ENCODE assay signal across 12 mouse cellular contexts in genomic region chr15:25459901-25460300, GRCm38 (mm10). TPM values are rescaled to one million over a fixed set of nuclear protein-coding genes. Genes with fewer than 3 reads are reported as not detected.
A peak's percentile ranks its signal among the peaks of the same experiment; 100 is the strongest.
DNase-seq lines count a peak whose midpoint lies in the region; ATAC-seq and TF ChIP-seq lines count a peak whose summit lies in the region.
"Had no signal": no experiment of that assay in that cellular context is flagged by ENCODE, and none has a peak within 500 bp of the region (broad histone marks: within the 10 kb centered on the region; RNA-seq: fewer than 3 reads in every experiment).

No protein-coding gene starts in this region.

- no peak for ATAC-seq in intestine, embryonic 14.5 days (replicated peaks; ENCODE audit: low FRiP score, low TSS enrichment, low read depth)
- ATAC-seq in intestine, postnatal 0 days, result no peak
- no peak for ATAC-seq in midbrain, embryonic 11.5 days (ENCODE audit: low FRiP score)
- ATAC-seq in heart, postnatal 0 days (ENCODE audit: insufficient read depth, low read depth), result no peak
- ATAC-seq: activated CD4-positive, CD25-positive, alpha-beta regulatory T cell, adult 4 months; forebrain, embryonic 15.5 days; midbrain, embryonic 16.5 days had no signal

- DNase-seq in intestine, embryonic 14.5 days (ENCODE audit: low spot score), result no peak
- peak; percentile 65 for DNase-seq in midbrain, embryonic 11.5 days (ENCODE audit: low spot score, missing footprints)
- no peak for DNase-seq in midbrain, embryonic 10.5 days (ENCODE audit: low spot score)
- DNase-seq in heart, postnatal 0 days (ENCODE audit: low spot score), result peak; percentile 43
- peak; percentile 32 for DNase-seq in yolk sac, embryonic 10.5 days (ENCODE audit: low spot score)
- DNase-seq in cerebellum, postnatal 4 days (ENCODE audit: low spot score in 2 of 2), result no peak
- DNase-seq: liver, embryonic 13.5 days; right cerebral cortex, postnatal 25 days had no signal

- TF ChIP-seq CTCF in intestine, postnatal 0 days (IDR thresholded peaks at IDR 0.05; ENCODE audit: low read depth), result no peak
- no peak for TF ChIP-seq CTCF in heart, postnatal 0 days (IDR thresholded peaks at IDR 0.05; ENCODE audit: low read depth)

- H3K4me1 ChIP-seq in intestine, embryonic 14.5 days (replicated peaks; ENCODE audit: control insufficient read depth, insufficient read depth, low read length), result peaks cover 13% of the 10 kb centered on the region
- no peaks in the 10 kb centered on the region; the same call in 1 of the 2 replicates for H3K4me1 ChIP-seq in intestine, postnatal 0 days (replicated peaks; ENCODE audit: control insufficient read depth, insufficient read depth, low read length)
- H3K4me1 ChIP-seq in midbrain, embryonic 11.5 days (ENCODE audit: control insufficient read depth, insufficient read depth, low read length), result 0 out of 2 replicates have a peak, but pooled peaks cover 2% of the 10 kb centered on the region
- peaks cover 12% of the 10 kb centered on the region for H3K4me1 ChIP-seq in midbrain, embryonic 10.5 days
- H3K4me1 ChIP-seq in heart, postnatal 0 days (ENCODE audit: control insufficient read depth, insufficient read depth), result 0 out of 2 replicates have a peak, but pooled peaks cover 4% of the 10 kb centered on the region

- no peak overlapping the region for H3K4me3 ChIP-seq in intestine, embryonic 14.5 days (ENCODE audit: low read depth, low read length)
- no peak overlapping the region for H3K4me3 ChIP-seq in intestine, postnatal 0 days (ENCODE audit: low read depth, low read length)
- no peak overlapping the region for H3K4me3 ChIP-seq in midbrain, embryonic 11.5 days (ENCODE audit: low read depth, low read length)
- no peak overlapping the region for H3K4me3 ChIP-seq in midbrain, embryonic 10.5 days
- H3K4me3 ChIP-seq in heart, postnatal 0 days (ENCODE audit: low read depth, low read length), result no peak overlapping the region
- H3K4me3 ChIP-seq: forebrain, embryonic 15.5 days; liver, embryonic 13.5 days had no signal

- no peaks in the 10 kb centered on the region for H3K27me3 ChIP-seq in intestine, embryonic 14.5 days (replicated peaks; ENCODE audit: control insufficient read depth, insufficient read depth, low read length)
- H3K27me3 ChIP-seq in intestine, postnatal 0 days (replicated peaks; ENCODE audit: control insufficient read depth, insufficient read depth, low read length), result no peaks in the 10 kb centered on the region
- H3K27me3 ChIP-seq in midbrain, embryonic 11.5 days (ENCODE audit: control insufficient read depth, insufficient read depth, low read length), result no peaks in the 10 kb centered on the region
- peaks cover 4% of the 10 kb centered on the region; the same call in 1 of the 2 replicates for H3K27me3 ChIP-seq in midbrain, embryonic 10.5 days (ENCODE audit: low read depth, poor library complexity, severe bottlenecking)
- H3K27me3 ChIP-seq in heart, postnatal 0 days (ENCODE audit: control insufficient read depth, insufficient read depth, low read length), result no peaks in the 10 kb centered on the region
- H3K27me3 ChIP-seq: liver, embryonic 13.5 days had no signal

- H3K9me3 ChIP-seq in intestine, embryonic 14.5 days (ENCODE audit: control insufficient read depth, low read length), result no peaks in the 10 kb centered on the region
- no peaks in the 10 kb centered on the region for H3K9me3 ChIP-seq in intestine, postnatal 0 days (ENCODE audit: control insufficient read depth)
- no peaks in the 10 kb centered on the region for H3K9me3 ChIP-seq in midbrain, embryonic 11.5 days (ENCODE audit: control insufficient read depth, low read length)
- H3K9me3 ChIP-seq in midbrain, embryonic 10.5 days (replicated peaks), result no peaks in the 10 kb centered on the region
- H3K9me3 ChIP-seq in heart, postnatal 0 days (replicated peaks; ENCODE audit: control insufficient read depth, low read length), result no peaks in the 10 kb centered on the region
- H3K9me3 ChIP-seq: forebrain, embryonic 15.5 days; liver, embryonic 13.5 days had no signal

- no peak overlapping the region for H3K9ac ChIP-seq in intestine, embryonic 14.5 days (ENCODE audit: low read length)
- no peak overlapping the region for H3K9ac ChIP-seq in intestine, postnatal 0 days (ENCODE audit: low read depth, low read length)
- H3K9ac ChIP-seq in midbrain, embryonic 11.5 days (ENCODE audit: low read length), result no peak overlapping the region
- H3K9ac ChIP-seq in heart, postnatal 0 days (replicated peaks; ENCODE audit: low read depth, low read length), result no peak overlapping the region
- H3K9ac ChIP-seq: forebrain, embryonic 15.5 days; liver, embryonic 13.5 days had no signal

- TF ChIP-seq EP300 in heart, postnatal 0 days (IDR thresholded peaks at IDR 0.05; ENCODE audit: low read depth), result peak; percentile 61; the same call in 1 of the 2 replicates

- 18% methylated on average over 7 of the region's 7 CpGs for WGBS in intestine, embryonic 14.5 days
- 23% methylated on average over 7 of the region's 7 CpGs for WGBS in intestine, postnatal 0 days
- WGBS in midbrain, embryonic 11.5 days, result 40% methylated on average over 7 of the region's 7 CpGs
- WGBS in midbrain, embryonic 10.5 days, result 54% methylated on average over 7 of the region's 7 CpGs
- 20% methylated on average over 7 of the region's 7 CpGs for WGBS in heart, postnatal 0 days

- peak overlapping the region; percentile 63 for H3K27ac ChIP-seq in intestine, embryonic 14.5 days (ENCODE audit: low read depth)
- no peak overlapping the region for H3K27ac ChIP-seq in intestine, postnatal 0 days (ENCODE audit: low read depth, low read length)
- no peak overlapping the region for H3K27ac ChIP-seq in midbrain, embryonic 11.5 days (ENCODE audit: low read depth, low read length)
- no peak overlapping the region for H3K27ac ChIP-seq in midbrain, embryonic 10.5 days (replicated peaks)
- no peak overlapping the region for H3K27ac ChIP-seq in heart, postnatal 0 days (ENCODE audit: low read depth)
- H3K27ac ChIP-seq: forebrain, embryonic 15.5 days had no signal

- H3K36me3 ChIP-seq in intestine, embryonic 14.5 days (ENCODE audit: control insufficient read depth, insufficient read depth, low read length), result no peaks in the 10 kb centered on the region
- no peaks in the 10 kb centered on the region for H3K36me3 ChIP-seq in intestine, postnatal 0 days (ENCODE audit: control insufficient read depth, insufficient read depth)
- no peaks in the 10 kb centered on the region for H3K36me3 ChIP-seq in midbrain, embryonic 11.5 days (ENCODE audit: control insufficient read depth, insufficient read depth, low read length)
- no peaks in the 10 kb centered on the region for H3K36me3 ChIP-seq in midbrain, embryonic 10.5 days
- no peaks in the 10 kb centered on the region for H3K36me3 ChIP-seq in heart, postnatal 0 days (replicated peaks; ENCODE audit: control insufficient read depth, insufficient read depth, low read length)
- H3K36me3 ChIP-seq: forebrain, embryonic 15.5 days; liver, embryonic 13.5 days had no signal

- peak overlapping the region; percentile 16; the same call in 1 of the 2 replicates for H3K4me2 ChIP-seq in intestine, embryonic 14.5 days (ENCODE audit: low read length)
- H3K4me2 ChIP-seq in intestine, postnatal 0 days (replicated peaks; ENCODE audit: low read depth), result no peak overlapping the region
- H3K4me2 ChIP-seq in midbrain, embryonic 11.5 days, result no peak overlapping the region
- peak overlapping the region; percentile 28; the same call in 1 of the 2 replicates for H3K4me2 ChIP-seq in heart, postnatal 0 days (ENCODE audit: low read depth, low read length)
- H3K4me2 ChIP-seq: forebrain, embryonic 15.5 days; liver, embryonic 13.5 days had no signal

RNA-seq across cellular contexts. Expression of gene Basp1, which starts 46.3 kb away (rescaled TPM):
- polyA plus RNA-seq in intestine, embryonic 14.5 days (2014; fragmentation: Nextera tagmentation; extraction: Ambion mirVana), result 21.1 and 21.7 TPM in 2 replicates
- 13.9 and 14.1 TPM in 2 replicates for polyA plus RNA-seq in intestine, postnatal 0 days (2015; fragmentation: Nextera tagmentation; extraction: Ambion mirVana)
- 186 and 217 TPM in 2 replicates for polyA plus RNA-seq in midbrain, embryonic 11.5 days (2014; fragmentation: Nextera tagmentation; extraction: Ambion mirVana)
- polyA plus RNA-seq in midbrain, embryonic 10.5 days (2016; fragmentation: Nextera tagmentation; extraction: Ambion mirVana), result 37.6 and 53.3 TPM in 2 replicates
- 2.9 and 7.9 TPM in 2 replicates for total RNA-seq in heart, postnatal 0 days (2014; rRNA removed; ENCODE audit: low replicate concordance)
- 2.8 and 2.9 TPM in 2 replicates for polyA plus RNA-seq in heart, postnatal 0 days (2015; fragmentation: Nextera tagmentation; extraction: Ambion mirVana)
- polyA plus RNA-seq: activated CD4-positive, CD25-positive, alpha-beta regulatory T cell, adult 4 months had no signal

Comparison
In these comparisons a context has a peak if more than half of its experiments do, and no peak if none do; other contexts are left out.
1. DNase-seq: peak in midbrain, embryonic 11.5 days (single experiment), heart, postnatal 0 days (single experiment) and yolk sac, embryonic 10.5 days (single experiment); none in intestine, embryonic 14.5 days (single experiment), midbrain, embryonic 10.5 days (single experiment) and cerebellum, postnatal 4 days (0 of 2).
2. H3K4me2 ChIP-seq: peak in intestine, embryonic 14.5 days (single experiment) and heart, postnatal 0 days (single experiment); none in intestine, postnatal 0 days (single experiment) and midbrain, embryonic 11.5 days (single experiment).